Mouse (Mus musculus): ENCODE measurements around the gene Cdc37l1. TPM values are rescaled to one million over a fixed set of nuclear protein-coding genes. Genes with fewer than 3 reads are reported as not detected.

Gene Cdc37l1
- polyA plus RNA-seq, 1 experiment: 26.8 TPM

GRCm38 (mm10) chr19:29064451-29065102, 74.4 kb downstream of the Cdc37l1 start:
- Histone ChIP-seq H3K4me1 (ENCODE audit: control insufficient read depth, insufficient read depth, low read length) (peaks cover 11% of the 10 kb centered on the region), H3K27me3 (ENCODE audit: control insufficient read depth, insufficient read depth, low read length) (no peaks in the 10 kb centered on the region), H3K4me3 (ENCODE audit: control insufficient read depth, low read depth, low read length) (peak overlapping the region; percentile 52), H3K36me3 (ENCODE audit: control insufficient read depth, insufficient read depth, low read length) (no peaks in the 10 kb centered on the region), H3K27ac (ENCODE audit: control insufficient read depth, insufficient read depth, low read depth, low read length) (peak overlapping the region; percentile 75)
- TF ChIP-seq CTCF (IDR thresholded peaks at IDR 0.05; ENCODE audit: control insufficient read depth, insufficient read depth, insufficient replicate concordance, low read depth, low read length) (no peak), POLR2A (IDR thresholded peaks at IDR 0.05; ENCODE audit: control insufficient read depth, low read depth, low read length) (no peak)

GRCm38 (mm10) chr19:29066981-29067471, 76.9 kb downstream of the Cdc37l1 start:
- Histone ChIP-seq H3K4me1 (ENCODE audit: control insufficient read depth, insufficient read depth, low read length) (peaks cover 11% of the 10 kb centered on the region), H3K4me3 (ENCODE audit: control insufficient read depth, low read depth, low read length) (peak overlapping the region; percentile 71), H3K27me3 (ENCODE audit: control insufficient read depth, insufficient read depth, low read length) (no peaks in the 10 kb centered on the region), H3K27ac (ENCODE audit: control insufficient read depth, insufficient read depth, low read depth, low read length) (peak overlapping the region; percentile 50), H3K36me3 (ENCODE audit: control insufficient read depth, insufficient read depth, low read length) (no peaks in the 10 kb centered on the region)
- TF ChIP-seq POLR2A (IDR thresholded peaks at IDR 0.05; ENCODE audit: control insufficient read depth, low read depth, low read length) (0 out of 2 replicates have a peak, but pooled peaks have one; percentile 33), CTCF (IDR thresholded peaks at IDR 0.05; ENCODE audit: control insufficient read depth, insufficient read depth, insufficient replicate concordance, low read depth, low read length) (no peak)

- Histone ChIP-seq H3K4me3 (ENCODE audit: control insufficient read depth, low read depth, low read length) (no peak overlapping the region), H3K27ac (ENCODE audit: control insufficient read depth, insufficient read depth, low read depth, low read length) (no peak overlapping the region), H3K36me3 (ENCODE audit: control insufficient read depth, insufficient read depth, low read length) (no peaks in the 10 kb centered on the region), H3K27me3 (ENCODE audit: control insufficient read depth, insufficient read depth, low read length) (no peaks in the 10 kb centered on the region), H3K4me1 (ENCODE audit: control insufficient read depth, insufficient read depth, low read length) (peaks cover 11% of the 10 kb centered on the region)
- TF ChIP-seq CTCF (IDR thresholded peaks at IDR 0.05; ENCODE audit: control insufficient read depth, insufficient read depth, insufficient replicate concordance, low read depth, low read length) (no peak), POLR2A (IDR thresholded peaks at IDR 0.05; ENCODE audit: control insufficient read depth, low read depth, low read length) (no peak)
Measured at GRCm38 (mm10) chr19:29069195-29069594, 79.0 kb downstream of the Cdc37l1 start.

- TF ChIP-seq CTCF (IDR thresholded peaks at IDR 0.05; ENCODE audit: control insufficient read depth, insufficient read depth, insufficient replicate concordance, low read depth, low read length) (no peak), POLR2A (IDR thresholded peaks at IDR 0.05; ENCODE audit: control insufficient read depth, low read depth, low read length) (no peak)
- no peaks in the 10 kb centered on the region; the same call in 1 of the 2 replicates for H3K4me1 ChIP-seq (ENCODE audit: control insufficient read depth, insufficient read depth, low read length)
- H3K27me3 ChIP-seq (ENCODE audit: control insufficient read depth, insufficient read depth, low read length): no peaks in the 10 kb centered on the region
- H3K36me3 ChIP-seq (ENCODE audit: control insufficient read depth, insufficient read depth, low read length): no peaks in the 10 kb centered on the region
- H3K27ac ChIP-seq (ENCODE audit: control insufficient read depth, insufficient read depth, low read depth, low read length): no peak overlapping the region
- H3K4me3 ChIP-seq (ENCODE audit: control insufficient read depth, low read depth, low read length): no peak overlapping the region
Measured at GRCm38 (mm10) chr19:29074802-29075201, 84.7 kb downstream of the Cdc37l1 start.

Other genes starting within 250 kb of the Cdc37l1 start
- 0.19 and 2.3 TPM in 2 replicates for gene Slc1a1, start 155.3 kb upstream of the Cdc37l1 start, polyA plus RNA-seq (2012; rRNA removed)
- gene Plpp6, start 26.4 kb upstream of the Cdc37l1 start, polyA plus RNA-seq (2012; rRNA removed): 29.3 and 30.2 TPM in 2 replicates
- gene 4430402I18Rik, start 22.6 kb upstream of the Cdc37l1 start, polyA plus RNA-seq (2012; rRNA removed): 190 and 233 TPM in 2 replicates
- gene Ak3, start 57.6 kb downstream of the Cdc37l1 start, polyA plus RNA-seq (2012; rRNA removed): 13.2 and 13.6 TPM in 2 replicates
- 4.7 and 5.8 TPM in 2 replicates for gene Rcl1, start 111.0 kb downstream of the Cdc37l1 start, polyA plus RNA-seq (2012; rRNA removed)